Comparison of ENCODE assay signal across 8 mouse cellular contexts in genomic region chr1:93686245-93686960, GRCm38 (mm10). TPM values are rescaled to one million over a fixed set of nuclear protein-coding genes. Genes with fewer than 3 reads are reported as not detected.
DNase-seq lines count a peak whose midpoint lies in the region; ATAC-seq lines count a peak whose summit lies in the region.

No protein-coding gene starts in this region.

- H3K27me3 ChIP-seq in forebrain, embryonic 14.5 days (replicated peaks; ENCODE audit: control insufficient read depth, insufficient read depth, low read length) = no peaks in the 10 kb centered on the region; the same call in 1 of the 2 replicates
- no peaks in the 10 kb centered on the region for H3K27me3 ChIP-seq in lung, embryonic 16.5 days (ENCODE audit: control insufficient read depth, insufficient read depth, low read depth, low read length)

- H3K9me3 ChIP-seq in forebrain, embryonic 14.5 days (replicated peaks; ENCODE audit: control insufficient read depth, low read length) = no peaks in the 10 kb centered on the region
- peaks cover 2% of the 10 kb centered on the region; the same call in 1 of the 2 replicates for H3K9me3 ChIP-seq in lung, embryonic 16.5 days (ENCODE audit: control insufficient read depth, low read length)

- peak overlapping the region; percentile 75 for H3K9ac ChIP-seq in forebrain, embryonic 14.5 days (ENCODE audit: low read length)
- peak overlapping the region; percentile 82 for H3K9ac ChIP-seq in lung, embryonic 16.5 days (ENCODE audit: low read length)

- H3K4me1 ChIP-seq in forebrain, embryonic 14.5 days (ENCODE audit: control insufficient read depth, insufficient read depth, low read length) = no peaks in the 10 kb centered on the region; the same call in 1 of the 2 replicates
- H3K4me1 ChIP-seq in lung, embryonic 16.5 days (replicated peaks; ENCODE audit: control insufficient read depth, insufficient read depth, low read length) = peaks cover 7% of the 10 kb centered on the region

- peak; percentile 92 for ATAC-seq in forebrain, embryonic 14.5 days
- ATAC-seq in lung, embryonic 16.5 days (ENCODE audit: low read depth) = peak; percentile 85

- intact Hi-C loops in heart, postnatal 25 days (cut with DNase I) = loop anchor here (2.0 to 5.0 kb wide), 2 partner anchors 18 to 41 kb away; no protein-coding TSS in a partner anchor

- peak overlapping the region; percentile 60 for H3K4me3 ChIP-seq in forebrain, embryonic 14.5 days (ENCODE audit: low read depth, low read length)
- peak overlapping the region; percentile 57 for H3K4me3 ChIP-seq in lung, embryonic 16.5 days (ENCODE audit: low read length)

- peaks cover 16% of the 10 kb centered on the region; the same call in 1 of the 2 replicates for H3K36me3 ChIP-seq in forebrain, embryonic 14.5 days (ENCODE audit: control insufficient read depth, insufficient read depth, low read length)
- H3K36me3 ChIP-seq in lung, embryonic 16.5 days (ENCODE audit: control insufficient read depth, insufficient read depth, low read length) = peaks cover under 1% of the 10 kb centered on the region; the same call in 1 of the 2 replicates

- WGBS in forebrain, embryonic 14.5 days = under 1% methylated on average over 51 of the region's 51 CpGs
- whole genome bisulfite sequencing in lung, embryonic 16.5 days = 2% methylated on average over 51 of the region's 51 CpGs

- peak; percentile 89 for DNase-seq in NIH3T3 (ENCODE audit: low read depth)
- peak; percentile 38 for DNase-seq in cerebellum, adult 11-12 months
- peak; percentile 89 for DNase-seq in forebrain, embryonic 14.5 days (ENCODE audit: low spot score)
- DNase-seq in heart, postnatal 25 days (ENCODE audit: low spot score) = peak; percentile 31
- DNase-seq in layer of hippocampus, adult 18-20 months (ENCODE audit: low spot score in 2 of 2) = peak; percentile 18 to 49
- DNase-seq in retina, adult 2 months (ENCODE audit: low read depth, low spot score) = peak; percentile 51
- DNase-seq in spleen, postnatal 4 days (ENCODE audit: low spot score in 2 of 2) = no peak

- peak overlapping the region; percentile 71 for H3K4me2 ChIP-seq in forebrain, embryonic 14.5 days (ENCODE audit: low read length)
- peak overlapping the region; percentile 79 for H3K4me2 ChIP-seq in lung, embryonic 16.5 days (ENCODE audit: low read depth, low read length)

- peak overlapping the region; percentile 55 for H3K27ac ChIP-seq in forebrain, embryonic 14.5 days (ENCODE audit: low read depth, low read length)
- peak overlapping the region; percentile 83 for H3K27ac ChIP-seq in lung, embryonic 16.5 days (ENCODE audit: low read length)

RNA-seq across cellular contexts. Expression of gene Bok, which starts 0.9 kb away (rescaled TPM):
- 83.3 and 87.6 TPM in 2 replicates for polyA plus RNA-seq in forebrain, embryonic 14.5 days (2014; fragmentation: Nextera tagmentation; extraction: Ambion mirVana)
- total RNA-seq in heart, postnatal 25 days (2021) = 1 to 10 TPM; 4.7 TPM
- 10 to 100 TPM; 56.6 to 59.1 TPM for total RNA-seq in layer of hippocampus, adult 18-20 months (2021)
- 65.9 and 68.1 TPM in 2 replicates for polyA plus RNA-seq in lung, embryonic 16.5 days (2015; fragmentation: Nextera tagmentation; extraction: Ambion mirVana)

RNA-seq across cellular contexts. Expression of gene Stk25, which starts 27.9 kb away (rescaled TPM):
- 354 and 364 TPM in 2 replicates for polyA plus RNA-seq in forebrain, embryonic 14.5 days (2014; fragmentation: Nextera tagmentation; extraction: Ambion mirVana)
- total RNA-seq in heart, postnatal 25 days (2021) = 10 to 100 TPM; 91.2 to 95.6 TPM
- 100 to 1,000 TPM; 410 to 415 TPM for total RNA-seq in layer of hippocampus, adult 18-20 months (2021)
- polyA plus RNA-seq in lung, embryonic 16.5 days (2015; fragmentation: Nextera tagmentation; extraction: Ambion mirVana) = 176 and 183 TPM in 2 replicates

Comparison
In these comparisons a context has a peak if more than half of its experiments do, and no peak if none do; other contexts are left out.
1. DNase-seq: peak in NIH3T3 (single experiment), cerebellum, adult 11-12 months (single experiment), forebrain, embryonic 14.5 days (single experiment), heart, postnatal 25 days (single experiment), layer of hippocampus, adult 18-20 months (2 of 2) and retina, adult 2 months (single experiment); none in spleen, postnatal 4 days (0 of 2).
2. RNA of gene Bok, which starts 0.9 kb away (total RNA-seq): 56.6 to 59.1 TPM in layer of hippocampus, adult 18-20 months; 4.7 TPM in heart, postnatal 25 days; every median in the first group is over 10 times any median in the second.
3. RNA of gene Stk25, which starts 27.9 kb away (total RNA-seq): 410 to 415 TPM in layer of hippocampus, adult 18-20 months; 91.2 to 95.6 TPM in heart, postnatal 25 days; every median in the first group is over 4 times any median in the second.